Mouse (Mus musculus): ENCODE measurements around the gene Olfr1395. TPM values are rescaled to one million over a fixed set of nuclear protein-coding genes. Genes with fewer than 3 reads are reported as not detected.

The Olfr1395 gene
- 0.25 and 0.51 TPM in 2 replicates for polyA plus RNA-seq (2015; fragmentation: Nextera tagmentation; extraction: Ambion mirVana)

DNA sequence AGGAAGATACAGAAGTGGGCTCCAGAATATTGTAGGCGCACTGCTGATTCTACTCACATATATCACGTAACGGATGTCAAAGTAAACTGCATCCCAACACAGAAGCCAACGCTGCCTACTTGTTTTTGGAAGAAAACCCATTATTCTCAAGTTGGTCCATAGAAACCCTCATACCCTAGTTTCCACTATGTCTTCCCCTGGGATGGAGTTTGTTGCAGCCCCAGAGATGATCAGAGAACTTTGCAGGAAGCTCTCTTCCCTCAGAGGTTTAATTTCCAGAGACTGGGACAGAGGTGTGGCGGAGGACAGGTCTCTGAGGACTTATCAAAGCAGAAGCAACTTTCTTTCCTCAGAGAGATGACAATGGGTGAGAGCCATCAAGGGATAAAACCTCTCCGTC is at the start of gene Olfr1395:
Gene Olfr1395, plus strand, starts transcription at position 301 of the 400 bp plus-strand sequence.
- Histone ChIP-seq H3K4me2 (replicated peaks) (no peak within 1 kb of the TSS), H3K9me3 (replicated peaks) (no peaks in the 10 kb centered on the region), H3K27me3 (no peaks in the 10 kb centered on the region), H3K4me1 (no peaks in the 10 kb centered on the region), H3K36me3 (no peaks in the 10 kb centered on the region), H3K27ac (replicated peaks) (no peak within 1 kb of the TSS), H3K9ac (no peak within 1 kb of the TSS), H3K4me3 (replicated peaks) (no peak within 1 kb of the TSS)
- ATAC-seq (ENCODE audit: insufficient number of reproducible peaks, low FRiP score, low TSS enrichment, low read depth): no peak
- 91% methylated on average over 6 of the region's 6 CpGs for WGBS

DNA sequence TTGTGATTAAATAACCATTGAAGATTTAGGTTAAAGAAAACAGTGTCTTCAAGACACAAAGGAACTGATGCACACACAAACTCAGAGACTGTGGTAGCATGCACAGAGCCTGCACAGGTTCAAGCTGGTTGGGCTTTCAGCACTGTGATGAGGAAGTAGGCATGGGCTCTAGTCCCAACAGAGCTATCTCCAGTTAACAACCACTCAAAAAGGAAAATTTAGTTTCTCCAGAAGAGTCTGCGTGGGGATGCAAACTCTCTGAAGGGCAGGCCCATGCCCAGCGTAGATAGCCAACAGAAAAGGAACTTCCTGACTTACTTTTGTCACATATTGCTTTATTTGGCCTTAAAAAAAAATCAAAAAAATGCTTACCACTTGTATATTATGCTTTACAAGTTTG is 49.3 kb upstream of the Olfr1395 start:
- Histone ChIP-seq H3K4me2 (replicated peaks) (no peak overlapping the region), H3K27ac (replicated peaks) (no peak overlapping the region), H3K36me3 (no peaks in the 10 kb centered on the region), H3K9ac (no peak overlapping the region), H3K4me3 (replicated peaks) (no peak overlapping the region), H3K9me3 (replicated peaks) (no peaks in the 10 kb centered on the region), H3K4me1 (peaks cover 7% of the 10 kb centered on the region; the same call in 1 of the 2 replicates), H3K27me3 (no peaks in the 10 kb centered on the region)
- no peak for ATAC-seq (ENCODE audit: insufficient number of reproducible peaks, low FRiP score, low TSS enrichment, low read depth)
- 80% methylated on average over 2 of the region's 2 CpGs for WGBS

GRCm38 (mm10) chr11:49093861-49094660 is 48.0 kb upstream of the Olfr1395 start:
- Histone ChIP-seq H3K4me3 (replicated peaks) (no peak overlapping the region), H3K9ac (no peak overlapping the region), H3K4me1 (no peaks in the 10 kb centered on the region), H3K9me3 (replicated peaks) (no peaks in the 10 kb centered on the region), H3K27me3 (no peaks in the 10 kb centered on the region), H3K36me3 (no peaks in the 10 kb centered on the region), H3K4me2 (replicated peaks) (no peak overlapping the region), H3K27ac (replicated peaks) (no peak overlapping the region)
- 88% methylated on average over 6 of the region's 6 CpGs for WGBS
- no peak for ATAC-seq (ENCODE audit: insufficient number of reproducible peaks, low FRiP score, low TSS enrichment, low read depth)

- 85% methylated on average over 4 of the region's 4 CpGs for WGBS
- H3K27ac ChIP-seq (replicated peaks): no peak overlapping the region
- no peak for ATAC-seq (ENCODE audit: insufficient number of reproducible peaks, low FRiP score, low TSS enrichment, low read depth)
- no peaks in the 10 kb centered on the region for H3K9me3 ChIP-seq (replicated peaks)
- no peak overlapping the region for H3K4me3 ChIP-seq (replicated peaks)
- no peak overlapping the region for H3K9ac ChIP-seq
- H3K36me3 ChIP-seq: no peaks in the 10 kb centered on the region
- H3K27me3 ChIP-seq: no peaks in the 10 kb centered on the region
- no peak overlapping the region for H3K4me2 ChIP-seq (replicated peaks)
- no peaks in the 10 kb centered on the region for H3K4me1 ChIP-seq
These were observed 46.7 kb upstream of the Olfr1395 start for GRCm38 (mm10) chr11:49095367-49095766.

DNA sequence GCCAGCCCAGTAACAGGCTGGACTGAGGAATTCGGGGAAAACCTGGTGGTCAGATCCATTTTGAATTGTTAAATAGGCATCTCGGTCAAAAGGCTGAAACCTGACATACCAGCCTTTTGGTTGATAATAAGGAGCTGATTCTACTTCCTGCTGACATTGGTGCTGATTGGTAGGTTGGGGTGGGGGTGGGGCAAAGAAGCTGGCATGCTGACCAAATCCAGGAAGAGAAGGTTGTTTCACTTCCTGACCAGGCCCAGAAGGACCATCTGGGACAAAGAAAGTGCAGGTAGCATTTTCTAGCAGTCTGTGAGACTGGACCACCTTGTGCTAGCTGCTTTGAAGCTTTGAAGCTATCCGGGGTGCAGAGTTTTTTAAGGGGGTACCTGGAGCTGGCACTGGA is 41.7 kb upstream of the Olfr1395 start:
- no peaks in the 10 kb centered on the region for H3K4me1 ChIP-seq
- no peak for ATAC-seq (ENCODE audit: insufficient number of reproducible peaks, low FRiP score, low TSS enrichment, low read depth)
- no peaks in the 10 kb centered on the region for H3K36me3 ChIP-seq
- H3K4me3 ChIP-seq (replicated peaks): no peak overlapping the region
- no peaks in the 10 kb centered on the region for H3K9me3 ChIP-seq (replicated peaks)
- WGBS: 78% methylated on average over 3 of the region's 3 CpGs
- H3K27ac ChIP-seq (replicated peaks): no peak overlapping the region
- no peaks in the 10 kb centered on the region for H3K27me3 ChIP-seq
- H3K4me2 ChIP-seq (replicated peaks): no peak overlapping the region
- H3K9ac ChIP-seq: no peak overlapping the region

- 37% methylated on average over 5 of the region's 5 CpGs for WGBS
- H3K4me1 ChIP-seq: no peaks in the 10 kb centered on the region
- no peak overlapping the region for H3K9ac ChIP-seq
- no peak for ATAC-seq (ENCODE audit: insufficient number of reproducible peaks, low FRiP score, low TSS enrichment, low read depth)
- H3K36me3 ChIP-seq: no peaks in the 10 kb centered on the region
- no peaks in the 10 kb centered on the region for H3K9me3 ChIP-seq (replicated peaks)
- no peak overlapping the region for H3K27ac ChIP-seq (replicated peaks)
- H3K27me3 ChIP-seq: no peaks in the 10 kb centered on the region
- H3K4me2 ChIP-seq (replicated peaks): no peak overlapping the region
- no peak overlapping the region for H3K4me3 ChIP-seq (replicated peaks)
These were observed 40.6 kb upstream of the Olfr1395 start for GRCm38 (mm10) chr11:49101500-49101899.

- H3K27ac ChIP-seq (replicated peaks): no peak overlapping the region
- H3K9ac ChIP-seq: no peak overlapping the region
- H3K4me2 ChIP-seq (replicated peaks): no peak overlapping the region
- no peak for ATAC-seq (ENCODE audit: insufficient number of reproducible peaks, low FRiP score, low TSS enrichment, low read depth)
- no peaks in the 10 kb centered on the region for H3K4me1 ChIP-seq
- no peaks in the 10 kb centered on the region for H3K36me3 ChIP-seq
- no peak overlapping the region for H3K4me3 ChIP-seq (replicated peaks)
- no peaks in the 10 kb centered on the region for H3K9me3 ChIP-seq (replicated peaks)
- no peaks in the 10 kb centered on the region for H3K27me3 ChIP-seq
- WGBS: 14% methylated on average over 8 of the region's 8 CpGs
These were observed 38.9 kb upstream of the Olfr1395 start for GRCm38 (mm10) chr11:49103047-49103693.

DNA sequence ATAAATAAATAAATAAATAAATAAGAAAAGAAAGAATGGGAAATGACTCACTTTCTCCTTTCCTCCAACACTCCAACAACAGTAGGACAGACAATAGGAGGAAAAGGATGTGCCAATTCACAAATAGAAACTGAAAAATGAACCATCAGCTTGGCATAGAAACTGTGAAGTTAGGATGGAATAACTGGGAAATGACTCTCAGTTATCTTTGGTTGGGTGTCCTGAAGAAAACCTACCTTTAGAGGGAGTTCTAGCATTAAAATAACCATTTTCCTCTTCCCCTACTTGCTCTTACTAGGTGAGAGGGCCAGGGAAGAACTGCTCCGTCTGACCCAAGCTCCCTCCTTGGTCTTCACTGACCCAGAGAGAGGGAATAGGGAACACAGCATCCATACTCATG is 36.3 kb upstream of the Olfr1395 start:
- H3K4me2 ChIP-seq (replicated peaks): no peak overlapping the region
- H3K4me3 ChIP-seq (replicated peaks): no peak overlapping the region
- WGBS: 67% methylated on average over 1 of the region's 1 CpGs
- no peak for ATAC-seq (ENCODE audit: insufficient number of reproducible peaks, low FRiP score, low TSS enrichment, low read depth)
- no peaks in the 10 kb centered on the region for H3K4me1 ChIP-seq
- no peak overlapping the region for H3K27ac ChIP-seq (replicated peaks)
- no peaks in the 10 kb centered on the region for H3K36me3 ChIP-seq
- H3K9me3 ChIP-seq (replicated peaks): no peaks in the 10 kb centered on the region
- H3K27me3 ChIP-seq: no peaks in the 10 kb centered on the region
- no peak overlapping the region for H3K9ac ChIP-seq

DNA sequence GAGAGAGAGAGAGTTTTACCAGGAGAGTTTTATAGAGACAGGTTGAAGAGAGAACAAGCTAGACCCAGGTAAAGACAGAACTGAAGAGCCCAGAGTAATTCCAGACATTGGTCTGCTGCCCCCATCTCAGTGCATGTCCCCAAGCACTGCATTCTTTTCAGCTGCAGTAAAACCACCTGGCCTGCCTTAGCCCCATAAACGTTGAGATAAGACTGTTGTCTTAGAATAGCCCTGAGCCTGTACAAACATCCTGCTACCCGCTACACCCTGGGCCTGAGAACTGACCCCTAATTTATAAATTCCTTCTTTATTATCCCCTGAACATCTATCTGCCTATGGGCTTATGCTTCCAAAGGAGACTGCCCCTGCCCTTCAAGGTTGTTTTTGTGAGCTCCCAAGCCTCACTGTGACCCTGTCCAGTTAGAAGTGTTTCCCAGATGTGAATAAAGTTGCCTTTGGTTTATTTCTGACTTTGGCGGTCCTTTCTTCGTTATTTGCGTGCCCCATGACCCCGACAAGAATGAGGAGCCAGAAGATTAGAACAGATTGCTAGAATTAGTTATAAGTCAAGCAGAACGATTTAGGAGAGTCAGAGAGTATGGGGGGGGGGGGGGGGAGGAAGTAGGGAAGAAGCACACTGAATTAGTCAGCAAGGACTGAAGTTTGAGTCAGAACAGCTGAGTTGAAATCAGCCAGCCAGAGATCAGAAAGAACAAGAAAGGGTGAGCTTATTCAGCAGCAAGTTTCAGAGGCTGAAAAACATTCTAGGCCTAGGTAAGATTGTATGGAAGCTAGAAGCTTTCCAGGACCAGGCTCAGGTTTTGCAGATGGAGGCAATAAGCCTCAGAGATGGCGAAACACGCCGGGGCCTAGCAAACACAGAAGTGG is 34.2 kb upstream of the Olfr1395 start:
- ATAC-seq (ENCODE audit: insufficient number of reproducible peaks, low FRiP score, low TSS enrichment, low read depth): no peak
- 55% methylated on average over 10 of the region's 10 CpGs for WGBS
- Histone ChIP-seq H3K36me3 (no peaks in the 10 kb centered on the region), H3K27ac (replicated peaks) (no peak overlapping the region), H3K9ac (no peak overlapping the region), H3K27me3 (no peaks in the 10 kb centered on the region), H3K4me3 (replicated peaks) (no peak overlapping the region), H3K4me2 (replicated peaks) (no peak overlapping the region), H3K4me1 (no peaks in the 10 kb centered on the region), H3K9me3 (replicated peaks) (no peaks in the 10 kb centered on the region)

DNA sequence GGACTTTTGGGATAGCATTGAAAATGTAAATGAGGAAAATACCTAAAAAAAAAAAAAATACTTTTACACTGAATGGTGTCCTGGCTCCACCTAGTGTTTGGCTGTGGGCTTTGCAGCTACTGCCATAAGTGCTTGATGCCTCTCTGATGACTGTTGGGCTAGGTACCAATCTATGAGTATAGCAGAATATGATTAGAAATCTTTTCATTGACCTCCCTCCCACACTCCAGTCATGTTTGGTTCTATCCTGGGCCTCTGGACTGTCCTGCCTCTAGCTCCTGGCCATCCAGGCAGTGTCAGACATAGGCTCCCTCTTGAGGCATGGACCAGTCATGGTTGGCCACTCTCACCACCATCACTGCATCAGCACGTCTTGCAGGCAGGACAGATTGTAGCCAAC is 33.2 kb upstream of the Olfr1395 start:
- no peaks in the 10 kb centered on the region for H3K9me3 ChIP-seq (replicated peaks)
- H3K4me2 ChIP-seq (replicated peaks): no peak overlapping the region
- H3K36me3 ChIP-seq: no peaks in the 10 kb centered on the region
- ATAC-seq (ENCODE audit: insufficient number of reproducible peaks, low FRiP score, low TSS enrichment, low read depth): no peak
- H3K4me1 ChIP-seq: no peaks in the 10 kb centered on the region
- H3K27me3 ChIP-seq: no peaks in the 10 kb centered on the region
- no peak overlapping the region for H3K9ac ChIP-seq
- 34% methylated on average over 1 of the region's 1 CpGs for WGBS
- no peak overlapping the region for H3K27ac ChIP-seq (replicated peaks)
- H3K4me3 ChIP-seq (replicated peaks): no peak overlapping the region

DNA sequence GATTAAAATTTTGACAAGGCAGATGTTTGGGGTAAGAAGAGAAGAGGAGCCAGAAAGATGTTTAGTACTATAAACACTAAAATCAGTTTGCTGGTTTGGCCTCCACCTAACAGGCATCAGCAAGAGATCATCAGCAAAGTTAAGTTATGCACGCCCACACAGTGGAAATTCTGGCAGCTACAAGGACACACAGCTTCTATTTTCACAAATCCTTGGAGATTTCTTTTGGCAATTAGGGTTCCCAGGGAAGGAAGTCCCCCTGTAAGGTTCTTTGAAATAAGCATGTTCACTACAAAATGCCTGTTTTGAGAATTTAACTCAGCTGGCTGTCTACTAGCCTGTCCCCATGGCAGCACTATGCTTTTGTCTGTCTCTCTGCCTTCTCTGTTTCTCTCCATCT is 31.1 kb upstream of the Olfr1395 start:
- H3K4me1 ChIP-seq: no peaks in the 10 kb centered on the region
- H3K9ac ChIP-seq: no peak overlapping the region
- no peak overlapping the region for H3K4me2 ChIP-seq (replicated peaks)
- no peak overlapping the region for H3K27ac ChIP-seq (replicated peaks)
- no peak overlapping the region for H3K4me3 ChIP-seq (replicated peaks)
- WGBS: 44% methylated on average over 1 of the region's 1 CpGs
- H3K9me3 ChIP-seq (replicated peaks): no peaks in the 10 kb centered on the region
- no peak for ATAC-seq (ENCODE audit: insufficient number of reproducible peaks, low FRiP score, low TSS enrichment, low read depth)
- no peaks in the 10 kb centered on the region for H3K27me3 ChIP-seq
- H3K36me3 ChIP-seq: no peaks in the 10 kb centered on the region

Data from embryonic facial prominence, embryonic 15.5 days (tissue).